ENCODE assay signal across 17 mouse cellular contexts in the genomic region with DNA sequence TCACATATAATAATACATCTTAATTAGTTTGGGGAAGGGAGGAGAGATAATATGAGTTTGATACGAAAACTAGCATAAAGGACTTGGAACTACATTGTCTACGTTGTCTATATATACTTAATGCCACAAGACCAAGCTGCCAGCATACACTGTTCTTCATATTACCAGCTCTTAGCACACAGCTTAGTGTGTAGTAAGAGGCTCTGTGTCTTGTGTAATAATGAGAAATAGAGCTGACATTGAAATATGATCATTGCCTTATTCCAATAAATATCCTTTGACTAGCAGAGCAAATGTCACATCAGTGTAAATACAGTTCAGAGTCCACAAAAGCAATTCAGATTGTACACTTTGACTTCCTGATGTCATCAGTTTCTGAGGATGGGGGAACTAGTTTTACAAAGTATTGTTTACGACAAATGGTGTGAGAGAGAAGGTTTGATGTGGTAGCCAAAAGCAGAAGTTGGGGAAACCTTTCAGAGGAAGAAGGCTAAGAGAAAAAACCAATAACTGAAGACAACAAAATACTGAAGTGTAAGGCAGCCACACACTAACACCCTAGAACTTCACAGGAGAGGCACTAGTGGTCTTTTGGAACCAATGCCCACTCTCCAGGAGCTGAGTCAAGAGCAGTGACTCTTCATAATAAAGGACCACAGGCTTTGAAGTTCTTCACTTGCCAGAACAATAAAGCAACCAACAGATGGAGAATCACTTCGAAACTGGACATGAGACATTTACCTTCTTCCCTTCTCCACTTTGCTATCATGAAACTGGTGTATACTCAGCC. TPM values are rescaled to one million over a fixed set of nuclear protein-coding genes. Genes with fewer than 3 reads are reported as not detected.
DNase-seq lines count a peak whose midpoint lies in the region; ATAC-seq and TF ChIP-seq lines count a peak whose summit lies in the region.
"Had no signal": no experiment of that assay in that cellular context is flagged by ENCODE, and none has a peak within 500 bp of the region (broad histone marks: within the 10 kb centered on the region; RNA-seq: fewer than 3 reads in every experiment).

No protein-coding gene starts in this region.

- TF ChIP-seq CTCF in layer of hippocampus, adult 2 months (conservative IDR thresholded peaks at IDR 0.05): no peak

- peak; percentile 52 for DNase-seq in heart, adult 11 months
- no peak for DNase-seq in heart, postnatal 36 days
- DNase-seq in 416B (ENCODE audit: low read depth) (peak; percentile 73), adipocyte (ENCODE audit: low spot score) (peak; percentile 42)
- DNase-seq in adrenal gland, postnatal 14 days: no peak
- DNase-seq in kidney, postnatal 14 days: no peak
- no peak for DNase-seq in layer of hippocampus, adult 2 months (ENCODE audit: low spot score in 2 of 2)
- DNase-seq: cerebellum, adult 8-10 months; embryo, embryonic 11 days; layer of hippocampus, adult 9-11 months; spleen, adult 18-20 months; thymus, adult 2 months had no signal

- ATAC-seq in megakaryocyte, adult 5-6 weeks (ENCODE audit: poor library complexity, severe bottlenecking): peak; percentile 82
- ATAC-seq: midbrain, embryonic 16.5 days had no signal

- H3K4me3 ChIP-seq in layer of hippocampus, adult 2 months: no peak overlapping the region
- H3K4me3 ChIP-seq: heart, embryonic 15.5 days; hindbrain, embryonic 13.5 days had no signal

- intact Hi-C loops in heart, postnatal 36 days (cut with DNase I): no loop called here

- H3K27ac ChIP-seq in layer of hippocampus, adult 2 months: no peak overlapping the region
- H3K27ac ChIP-seq: heart, embryonic 15.5 days; hindbrain, embryonic 13.5 days; liver, embryonic 14.5 days had no signal

RNA-seq across cellular contexts. Expression of gene Stat4, which starts 35.2 kb away (rescaled TPM):
- under 1 TPM; 0.22 to 0.28 TPM for total RNA-seq in heart, postnatal 36 days (2021)
- total RNA-seq in megakaryocyte, adult 5-6 weeks (2015): 19.3 and 28.2 TPM in 2 replicates
- 13.2 and 21.6 TPM in 2 replicates for total RNA-seq in megakaryocyte, adult 5-6 weeks (2017)
- 0.85 and 4.9 TPM in 2 replicates for total RNA-seq in adrenal gland, postnatal 14 days (2021)
- 1 to 10 TPM in 1 of 2 experiments, under 1 TPM in 1; 0.41 to 1.1 TPM for total RNA-seq in layer of hippocampus, adult 2 months (2021)

Comparison
In these comparisons a context has a peak if more than half of its experiments do, and no peak if none do; other contexts are left out.
1. DNase-seq: peak in heart, adult 11 months (single experiment), 416B (single experiment) and adipocyte (single experiment); none in heart, postnatal 36 days (0 of 2), adrenal gland, postnatal 14 days (single experiment), kidney, postnatal 14 days (single experiment) and layer of hippocampus, adult 2 months (0 of 2).